Mouse (Mus musculus) testis, postnatal 14 days (tissue): Measurements from ENCODE around the gene Srgap3.
A peak's percentile ranks its signal among the peaks of the same experiment; 100 is the strongest.
"Not testable (repeated sequence)": the region's sequence is repeated elsewhere in the genome, so short reads cannot be mapped to it uniquely, and the experiment has no call there.

Experiments used
- DNase-seq: peaks from one replicate; pipeline ENCODE4 v3.0.0; 2021; ENCODE audit warnings: low spot score

Srgap3 gene

GRCm38 (mm10) chr6:112861351-112862297, 85.4 kb downstream of the Srgap3 start:
- DNase-seq: no peak

GRCm38 (mm10) chr6:112860290-112860689, 86.8 kb downstream of the Srgap3 start:
- not testable (repeated sequence) for DNase-seq

GRCm38 (mm10) chr6:112857057-112857456, 90.0 kb downstream of the Srgap3 start:
- no peak for DNase-seq

- DNase-seq: no peak
These were observed 91.9 kb downstream of the Srgap3 start for GRCm38 (mm10) chr6:112855183-112855582.

GRCm38 (mm10) chr6:112852261-112853235, 94.5 kb downstream of the Srgap3 start:
- DNase-seq: no peak

- DNase-seq: no peak
These were observed 96.3 kb downstream of the Srgap3 start for GRCm38 (mm10) chr6:112850745-112851144.

- DNase-seq: no peak
These were observed 98.4 kb downstream of the Srgap3 start for GRCm38 (mm10) chr6:112848629-112849180.

- DNase-seq: no peak
These were observed 100.2 kb downstream of the Srgap3 start for GRCm38 (mm10) chr6:112846863-112847262.

- no peak for DNase-seq
These were observed 104.6 kb downstream of the Srgap3 start for GRCm38 (mm10) chr6:112842426-112842825.

- no peak for DNase-seq
These were observed 106.7 kb downstream of the Srgap3 start for GRCm38 (mm10) chr6:112840400-112840799.

GRCm38 (mm10) chr6:112839391-112839790, 107.7 kb downstream of the Srgap3 start:
- no peak for DNase-seq

GRCm38 (mm10) chr6:112838879-112839278, 108.2 kb downstream of the Srgap3 start:
- no peak for DNase-seq

- no peak for DNase-seq
These were observed 110.4 kb downstream of the Srgap3 start for GRCm38 (mm10) chr6:112836712-112837111.

- DNase-seq: no peak
These were observed 111.7 kb downstream of the Srgap3 start for GRCm38 (mm10) chr6:112835413-112835812.

GRCm38 (mm10) chr6:112834430-112834829, 112.6 kb downstream of the Srgap3 start:
- no peak for DNase-seq

GRCm38 (mm10) chr6:112833763-112834162, 113.3 kb downstream of the Srgap3 start:
- no peak for DNase-seq

- peak; percentile 47 for DNase-seq
These were observed 117.9 kb downstream of the Srgap3 start for GRCm38 (mm10) chr6:112829196-112829595.

- no peak for DNase-seq
These were observed 118.6 kb downstream of the Srgap3 start for GRCm38 (mm10) chr6:112828420-112828819.

- DNase-seq: no peak
These were observed 121.4 kb downstream of the Srgap3 start for GRCm38 (mm10) chr6:112825657-112826056.

- DNase-seq: no peak
These were observed 124.0 kb downstream of the Srgap3 start for GRCm38 (mm10) chr6:112823096-112823495.

GRCm38 (mm10) chr6:112820298-112820992, 126.6 kb downstream of the Srgap3 start:
- DNase-seq: no peak
